Mouse (Mus musculus) mammary gland, adult 2 months (tissue): ENCODE results near the gene Xrcc4. TPM values are rescaled to one million over a fixed set of nuclear protein-coding genes. Genes with fewer than 3 reads are reported as not detected.

ENCODE experiments used
- polyA plus RNA-seq: library from polyadenylated mRNA; depleted of rRNA; stranded (reverse); fragments of >200 nt; gene quantifications from 2 replicates; pipeline ENCODE4 v1.2.3, GENCODE M21; 2012; ENCODE audit warnings: low replicate concordance; rRNA removed

Xrcc4 gene
- 0.19 and 1.4 TPM in 2 replicates for polyA plus RNA-seq

DNA sequence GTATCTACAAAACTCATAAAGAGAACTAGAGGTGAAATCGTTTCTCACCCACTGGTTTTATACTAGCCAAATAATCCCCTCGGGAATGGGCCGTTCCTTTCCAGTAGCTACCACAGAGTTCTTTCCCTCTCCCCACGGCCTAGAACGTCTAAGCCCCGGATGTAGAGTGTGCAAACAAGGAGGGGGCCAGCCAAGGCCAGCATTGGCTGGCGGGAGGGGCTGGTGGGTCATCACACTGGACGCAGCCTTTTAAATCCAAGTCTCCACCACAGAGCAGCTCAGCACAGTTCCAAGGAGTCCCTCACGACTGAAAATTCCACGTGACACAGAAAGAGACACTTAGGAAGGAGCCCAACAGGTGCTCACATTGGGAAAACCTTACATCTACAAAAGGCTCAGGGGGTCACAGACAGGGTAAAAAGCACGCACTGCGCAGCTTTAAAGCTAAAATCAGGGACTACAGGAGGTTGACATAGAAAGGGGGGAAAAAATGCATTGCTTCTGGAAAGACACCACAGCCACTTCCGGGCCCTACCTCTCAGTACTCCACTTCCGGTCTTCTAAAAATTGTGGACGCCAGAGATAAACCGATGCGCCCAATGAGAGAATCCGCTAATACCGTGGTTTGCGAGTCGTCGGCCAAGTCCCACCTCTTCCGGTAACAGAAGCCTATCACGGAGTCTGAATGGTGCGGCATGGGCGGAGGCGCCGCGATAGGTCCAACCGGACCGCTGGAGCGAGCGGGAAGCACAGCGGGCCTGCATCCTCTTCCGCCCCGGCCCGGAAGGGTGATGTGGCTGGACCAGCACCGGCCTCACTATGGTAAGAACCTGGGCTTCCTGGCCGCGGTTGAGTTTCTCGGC, at the start of gene Xrcc4, which contains the start of gene Tmem167:
TSS of gene Xrcc4 (minus strand) at position 647 of the 863 bp plus-strand sequence.
TSS of gene Tmem167 (plus strand) at position 162 of the 863 bp plus-strand sequence.

DNA sequence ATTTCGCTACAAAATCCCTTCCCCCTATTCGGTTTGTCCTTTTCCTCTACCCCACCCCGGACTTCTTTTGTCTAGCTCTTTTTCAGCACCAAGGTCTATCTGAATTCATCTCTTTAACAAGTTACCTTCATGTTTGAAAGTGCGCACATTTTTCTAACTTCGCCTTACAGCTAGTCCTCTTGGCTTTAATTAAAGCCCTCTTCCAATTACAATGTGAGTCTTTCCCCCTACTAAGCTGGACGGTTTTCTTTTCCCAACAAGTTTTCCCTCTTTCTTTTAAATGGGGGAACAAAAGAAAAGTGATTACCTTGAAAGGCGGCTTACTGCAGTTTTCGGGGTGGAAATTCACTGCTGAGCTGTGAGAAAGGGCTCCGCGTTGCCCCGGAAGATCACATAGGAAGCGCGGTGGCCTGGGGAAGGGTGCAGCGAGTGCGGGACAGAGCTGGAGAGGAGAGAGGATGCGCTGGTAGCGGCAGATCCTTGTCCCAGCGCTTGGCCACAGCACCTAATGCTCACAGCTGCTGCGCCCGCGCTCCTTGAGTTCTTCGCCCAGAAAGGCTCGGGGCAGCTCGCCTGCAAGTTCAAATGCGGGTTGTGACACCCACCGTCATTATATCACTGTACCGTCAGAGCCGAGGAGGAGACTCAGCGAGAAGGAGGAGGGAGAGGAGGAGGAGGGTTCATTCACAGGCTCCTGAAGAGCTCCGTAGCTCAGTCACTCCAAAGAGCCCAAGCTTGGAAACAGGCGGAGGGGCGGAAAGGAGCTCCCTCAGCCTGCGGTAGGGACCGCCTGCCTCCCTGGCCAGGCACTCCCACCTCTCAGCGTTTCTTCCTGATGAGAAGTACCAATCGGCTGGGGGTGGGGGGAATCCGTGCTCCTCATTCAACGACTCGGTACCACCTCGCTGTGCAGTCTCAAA, 347.4 kb downstream of the Xrcc4 start, which contains the start of gene Vcan:
TSS of gene Vcan (minus strand) at position 744 of the 920 bp plus-strand sequence.

Other genes starting within 250 kb of the Xrcc4 start
- 1.7 and 5.7 TPM in 2 replicates for gene Tmem167, start 485 bp downstream of the Xrcc4 start, polyA plus RNA-seq